Mouse (Mus musculus): Measurements from ENCODE around the gene Sncb. TPM values are rescaled to one million over a fixed set of nuclear protein-coding genes. Genes with fewer than 3 reads are reported as not detected.

The Sncb gene
- total and polyA plus RNA-seq, 3 experiments: not detected

GRCm38 (mm10) chr13:54781086-54781485, 14.7 kb upstream of the Sncb start:
- TF ChIP-seq TBP (IDR thresholded peaks at IDR 0.05; ENCODE audit: low read depth, low read length) (no peak), GATA1 (IDR thresholded peaks at IDR 0.05; ENCODE audit: low read depth, low read length) (no peak), NELFE (IDR thresholded peaks at IDR 0.05; ENCODE audit: low read depth, low read length) (no peak), TCF12 (IDR thresholded peaks at IDR 0.05; ENCODE audit: low read depth, low read length) (no peak), NRF1 (IDR thresholded peaks at IDR 0.05; ENCODE audit: insufficient read depth, low read depth, low read length, poor library complexity, severe bottlenecking) (no peak), SMC3 (IDR thresholded peaks at IDR 0.05; ENCODE audit: low read depth, low read length) (no peak), MAZ (IDR thresholded peaks at IDR 0.05; ENCODE audit: low read depth, low read length) (no peak)
- no peaks in the 10 kb centered on the region for H3K9me3 ChIP-seq (replicated peaks; ENCODE audit: insufficient read depth, low read length)
- H3K27ac ChIP-seq (ENCODE audit: control insufficient read depth, low read depth, low read length): no peak overlapping the region
- H3K4me3 ChIP-seq (ENCODE audit: control insufficient read depth in 1 of 2, insufficient read depth in 1 of 2, low read depth in 2 of 2, low read length in 2 of 2): no peak overlapping the region
- DNase-seq (ENCODE audit: low read depth, low spot score): no peak
- H3K36me3 ChIP-seq (ENCODE audit: control insufficient read depth in 1 of 2, insufficient read depth in 2 of 2, low read length in 2 of 2): no peaks in the 10 kb centered on the region
- no peaks in the 10 kb centered on the region for H3K4me1 ChIP-seq (ENCODE audit: control insufficient read depth in 1 of 2, insufficient read depth in 2 of 2, low read length in 2 of 2)
- H3K9ac ChIP-seq (ENCODE audit: control insufficient read depth, low read depth, low read length, poor library complexity, severe bottlenecking): no peak overlapping the region
- H3K79me2 ChIP-seq (ENCODE audit: control insufficient read depth, insufficient read depth, low read length, poor library complexity): no peaks in the 10 kb centered on the region
- H3K27me3 ChIP-seq (ENCODE audit: control insufficient read depth in 1 of 2, insufficient read depth in 2 of 2, low read length in 2 of 2): peaks cover 3 to 15% of the 10 kb centered on the region in 2 experiments; a peak in 3 of 4 replicates

- Histone ChIP-seq H3K9ac (ENCODE audit: control insufficient read depth, low read depth, low read length, poor library complexity, severe bottlenecking) (no peak overlapping the region), H3K4me3 (ENCODE audit: control insufficient read depth in 1 of 2, insufficient read depth in 1 of 2, low read depth in 2 of 2, low read length in 2 of 2) (no peak overlapping the region), H3K36me3 (ENCODE audit: control insufficient read depth in 1 of 2, insufficient read depth in 2 of 2, low read length in 2 of 2) (no peaks in the 10 kb centered on the region), H3K27ac (ENCODE audit: control insufficient read depth, low read depth, low read length) (no peak overlapping the region), H3K4me1 (ENCODE audit: control insufficient read depth in 1 of 2, insufficient read depth in 2 of 2, low read length in 2 of 2) (no peaks in the 10 kb centered on the region), H3K9me3 (replicated peaks; ENCODE audit: insufficient read depth, low read length) (no peaks in the 10 kb centered on the region), H3K27me3 (ENCODE audit: control insufficient read depth in 1 of 2, insufficient read depth in 2 of 2, low read length in 2 of 2) (peaks cover 3 to 15% of the 10 kb centered on the region in 2 experiments; a peak in 3 of 4 replicates), H3K79me2 (ENCODE audit: control insufficient read depth, insufficient read depth, low read length, poor library complexity) (no peaks in the 10 kb centered on the region)
- DNase-seq (ENCODE audit: low read depth, low spot score): no peak
- TF ChIP-seq KAT2A (conservative IDR thresholded peaks at IDR 0.05; ENCODE audit: low read depth, low read length) (no peak), EP300 (IDR thresholded peaks at IDR 0.05; ENCODE audit: low read depth in 1 of 2, low read length in 2 of 2) (no peak), USF1 (IDR thresholded peaks at IDR 0.05; ENCODE audit: low read depth, low read length) (no peak), BHLHE40 (IDR thresholded peaks at IDR 0.05; ENCODE audit: borderline replicate concordance, low read depth, low read length) (no peak), GATA1 (IDR thresholded peaks at IDR 0.05; ENCODE audit: low read depth, low read length) (no peak), CTCF (IDR thresholded peaks at IDR 0.05 in 2 of 3, conservative IDR thresholded peaks at IDR 0.05 in 1 of 3; ENCODE audit: control insufficient read depth in 1 of 3, insufficient read depth in 1 of 3, low read depth in 2 of 3, low read length in 3 of 3, poor library complexity in 1 of 3, severe bottlenecking in 1 of 3) (no peak), CHD2 (IDR thresholded peaks at IDR 0.05; ENCODE audit: low read length) (no peak)
Observed at GRCm38 (mm10) chr13:54780592-54780991, 14.2 kb upstream of the Sncb start.

GRCm38 (mm10) chr13:54767012-54767411, 617 bp upstream of the Sncb start:
- H3K9me3 ChIP-seq (replicated peaks; ENCODE audit: insufficient read depth, low read length): no peaks in the 10 kb centered on the region
- no peak overlapping the region for H3K9ac ChIP-seq (ENCODE audit: control insufficient read depth, low read depth, low read length, poor library complexity, severe bottlenecking)
- H3K27ac ChIP-seq (ENCODE audit: control insufficient read depth, low read depth, low read length): no peak overlapping the region
- no peak for TF ChIP-seq POLR2AphosphoS2 (IDR thresholded peaks at IDR 0.05; ENCODE audit: low read length)
- TF ChIP-seq MAZ (IDR thresholded peaks at IDR 0.05; ENCODE audit: low read depth, low read length): no peak
- TF ChIP-seq EP300 (IDR thresholded peaks at IDR 0.05; ENCODE audit: low read depth in 1 of 2, low read length in 2 of 2): no peak
- no peak for TF ChIP-seq GATA1 (IDR thresholded peaks at IDR 0.05; ENCODE audit: low read depth, low read length)
- no peak for TF ChIP-seq RAD21 (IDR thresholded peaks at IDR 0.05; ENCODE audit: low read depth, low read length)
- no peak for DNase-seq (ENCODE audit: low read depth, low spot score)
- H3K79me2 ChIP-seq (ENCODE audit: control insufficient read depth, insufficient read depth, low read length, poor library complexity): no peaks in the 10 kb centered on the region
- H3K27me3 ChIP-seq (ENCODE audit: control insufficient read depth in 1 of 2, insufficient read depth in 2 of 2, low read length in 2 of 2): no peaks in the 10 kb centered on the region
- H3K36me3 ChIP-seq (ENCODE audit: control insufficient read depth in 1 of 2, insufficient read depth in 2 of 2, low read length in 2 of 2): no peaks in the 10 kb centered on the region
- H3K4me1 ChIP-seq (ENCODE audit: control insufficient read depth in 1 of 2, insufficient read depth in 2 of 2, low read length in 2 of 2): no peaks in the 10 kb centered on the region
- H3K4me3 ChIP-seq (ENCODE audit: control insufficient read depth in 1 of 2, insufficient read depth in 1 of 2, low read depth in 2 of 2, low read length in 2 of 2): no peak overlapping the region
